Mouse (Mus musculus) limb, embryonic 15.5 days (tissue): ENCODE measurements at regions not wholly inside any gene's neighbourhood (a gene's known extent, or its start where the extent isn't known, plus 50 kb on each side); places are given as distances from the start of the nearest gene placed in this dataset.

ENCODE experiments used
- ATAC-seq: fragments of 200-750 bp; cut with Nextera tagmentation; 2 replicates; pipeline ENCODE4 v1.8.0; 2017; ENCODE audit warnings: low read depth, moderate TSS enrichment; ENCODE audit not compliant: insufficient number of reproducible peaks, low FRiP score, low TSS enrichment
- H3K27ac ChIP-seq: fragments of 300-500 bp; sonication (generic); 2 replicates; pipeline ENCODE4 v1.5.1; 2015; ENCODE audit warnings: moderate library complexity, mild to moderate bottlenecking, inconsistent platforms
- H3K27me3 ChIP-seq: fragments of 300-500 bp; sonication (generic); 2 replicates; pipeline ENCODE4 v1.6.1; 2015; ENCODE audit warnings: inconsistent platforms
- H3K36me3 ChIP-seq: fragments of 300-500 bp; sonication (generic); 2 replicates; pipeline ENCODE4 v1.6.1; 2015; ENCODE audit warnings: inconsistent platforms
- H3K4me1 ChIP-seq: fragments of 300-500 bp; sonication (generic); 2 replicates; pipeline ENCODE4 v1.6.1; 2015; ENCODE audit warnings: inconsistent platforms
- H3K4me2 ChIP-seq: fragments of 300-500 bp; sonication (generic); 2 replicates; pipeline ENCODE4 v1.6.1; 2015; ENCODE audit warnings: mild to moderate bottlenecking, inconsistent platforms
- H3K4me3 ChIP-seq: fragments of 300-500 bp; sonication (generic); 2 replicates; pipeline ENCODE4 v1.5.1; 2015; ENCODE audit warnings: mild to moderate bottlenecking, inconsistent platforms
- H3K9ac ChIP-seq: fragments of 300-500 bp; sonication (generic); 2 replicates; pipeline ENCODE4 v1.6.1; 2015; ENCODE audit warnings: inconsistent platforms
- H3K9me3 ChIP-seq: fragments of 300-500 bp; sonication (generic); 2 replicates; pipeline ENCODE4 v1.6.1; 2016; ENCODE audit warnings: inconsistent platforms
- WGBS: fragments of 180-500 bp; shearing (Covaris S2); methylation state at CpG from one replicate; pipeline ENCODE4 v1.1.7; 2015; 5-methylcytosine and 5-hydroxymethylcytosine counted together

DNA sequence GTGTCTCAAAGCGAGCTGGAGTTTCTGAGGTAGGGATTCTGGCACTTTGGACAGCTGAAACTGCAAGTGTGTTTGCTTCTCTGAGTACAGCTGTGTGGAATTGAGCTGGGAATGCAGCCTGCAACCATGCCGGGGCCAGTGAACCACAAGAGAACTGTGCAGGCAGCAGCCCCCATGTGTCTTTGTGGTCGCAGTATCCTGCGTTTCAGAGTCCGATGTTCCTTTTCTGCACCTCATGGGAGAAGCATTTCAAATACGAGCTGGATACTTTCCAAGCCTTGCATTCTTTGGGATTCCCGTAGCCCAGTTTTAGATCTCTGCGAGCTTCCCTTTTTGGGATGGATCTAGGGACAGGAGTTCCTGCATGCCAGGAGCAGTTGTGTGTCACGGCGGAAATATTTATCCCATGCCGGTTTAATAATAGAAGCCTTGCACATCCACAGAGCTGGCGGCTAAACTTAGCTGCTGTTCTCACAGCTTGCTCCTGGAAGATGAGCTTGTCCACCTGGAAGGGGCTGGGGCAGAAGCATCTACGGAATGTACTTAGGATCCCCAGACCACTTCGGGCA lies 233.3 kb downstream of the Gadd45g start:
- no peaks in the 10 kb centered on the region for H3K27me3 ChIP-seq
- H3K27ac ChIP-seq = peak overlapping the region; percentile 76
- WGBS = 27% methylated on average over 14 of the region's 14 CpGs
- H3K36me3 ChIP-seq = no peaks in the 10 kb centered on the region
- no peak overlapping the region for H3K4me3 ChIP-seq
- ATAC-seq = peak; percentile 72
- no peak overlapping the region for H3K9ac ChIP-seq
- no peak overlapping the region; the same call in 1 of the 2 replicates for H3K4me2 ChIP-seq
- H3K4me1 ChIP-seq = peaks cover 29% of the 10 kb centered on the region
- H3K9me3 ChIP-seq = no peaks in the 10 kb centered on the region

- ATAC-seq = no peak
- 77% methylated on average over 9 of the region's 9 CpGs for WGBS
These were observed 237.3 kb downstream of the Gadd45g start for GRCm38 (mm10) chr13:52083601-52084455.

GRCm38 (mm10) chr13:52085110-52085509 lies 238.6 kb downstream of the Gadd45g start:
- ATAC-seq = no peak
- Histone ChIP-seq H3K36me3 (no peaks in the 10 kb centered on the region), H3K27me3 (no peaks in the 10 kb centered on the region), H3K4me2 (no peak overlapping the region), H3K9ac (no peak overlapping the region), H3K4me1 (peaks cover 9% of the 10 kb centered on the region), H3K27ac (no peak overlapping the region), H3K4me3 (no peak overlapping the region), H3K9me3 (no peaks in the 10 kb centered on the region)
- WGBS = 42% methylated on average over 3 of the region's 3 CpGs

More at GRCm38 (mm10) chr13:52083601-52084455, 237.3 kb downstream of the Gadd45g start:
- peaks cover 21% of the 10 kb centered on the region for H3K4me1 ChIP-seq
- no peaks in the 10 kb centered on the region for H3K27me3 ChIP-seq
- H3K36me3 ChIP-seq = no peaks in the 10 kb centered on the region
- no peak overlapping the region for H3K4me2 ChIP-seq
- no peak overlapping the region for H3K27ac ChIP-seq
- H3K4me3 ChIP-seq = no peak overlapping the region
- H3K9ac ChIP-seq = no peak overlapping the region
- no peaks in the 10 kb centered on the region for H3K9me3 ChIP-seq

DNA sequence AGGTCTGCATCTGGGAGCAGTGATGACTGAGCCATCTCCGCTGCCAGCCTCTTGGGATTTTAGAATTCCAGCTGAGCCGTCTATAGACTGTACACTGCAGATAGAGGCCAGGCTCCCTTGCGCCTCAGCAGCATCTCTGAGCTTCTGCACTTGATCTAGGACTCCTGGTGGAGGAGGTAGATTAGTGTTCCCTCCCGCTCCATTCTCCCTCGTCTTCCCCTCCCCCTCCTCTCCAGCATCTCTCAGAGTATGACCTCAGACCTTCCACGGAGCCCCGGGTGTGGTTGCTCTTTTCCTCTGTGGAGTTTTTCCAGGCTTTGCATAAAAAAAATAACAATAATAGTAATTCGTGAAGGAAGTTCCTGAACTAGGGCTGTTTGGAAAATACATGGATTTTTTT lies 241.8 kb downstream of the Gadd45g start:
- H3K9me3 ChIP-seq = 0 out of 2 replicates have a peak, but pooled peaks cover under 1% of the 10 kb centered on the region
- H3K4me3 ChIP-seq = no peak overlapping the region
- no peak overlapping the region for H3K27ac ChIP-seq
- no peak for ATAC-seq
- WGBS = 43% methylated on average over 8 of the region's 8 CpGs
- no peaks in the 10 kb centered on the region for H3K27me3 ChIP-seq
- H3K9ac ChIP-seq = no peak overlapping the region
- no peaks in the 10 kb centered on the region for H3K36me3 ChIP-seq
- peaks cover 4% of the 10 kb centered on the region; the same call in 1 of the 2 replicates for H3K4me1 ChIP-seq
- no peak overlapping the region for H3K4me2 ChIP-seq

DNA sequence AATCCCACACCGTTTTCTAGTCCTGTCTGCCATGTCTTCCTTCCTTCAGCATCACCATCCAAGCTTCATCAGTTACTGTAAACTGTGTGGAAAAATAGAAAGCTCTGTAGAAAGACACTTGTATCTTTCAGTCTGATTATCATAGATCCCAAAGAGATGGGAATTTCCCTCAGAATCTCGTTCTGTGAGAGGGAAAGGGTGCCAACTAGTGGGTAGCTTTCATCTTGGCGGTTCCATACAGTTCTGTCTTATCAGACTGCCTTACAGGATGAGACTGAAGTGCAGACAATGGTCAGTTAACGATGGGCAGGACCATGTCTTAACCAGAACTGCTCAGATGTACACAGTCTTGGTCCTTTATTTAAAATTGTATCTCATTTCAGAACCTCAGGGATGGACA lies 243.9 kb downstream of the Gadd45g start:
- WGBS = 71% methylated on average over 4 of the region's 4 CpGs
- Histone ChIP-seq H3K9me3 (0 out of 2 replicates have a peak, but pooled peaks cover 3% of the 10 kb centered on the region), H3K4me3 (no peak overlapping the region), H3K4me1 (peaks cover 4% of the 10 kb centered on the region; the same call in 1 of the 2 replicates), H3K36me3 (no peaks in the 10 kb centered on the region), H3K27me3 (no peaks in the 10 kb centered on the region), H3K27ac (no peak overlapping the region), H3K4me2 (no peak overlapping the region), H3K9ac (no peak overlapping the region)
- ATAC-seq = no peak

GRCm38 (mm10) chr13:52094785-52095184 lies 248.3 kb downstream of the Gadd45g start:
- Histone ChIP-seq H3K9ac (no peak overlapping the region), H3K27ac (no peak overlapping the region), H3K4me2 (no peak overlapping the region), H3K27me3 (no peaks in the 10 kb centered on the region), H3K36me3 (no peaks in the 10 kb centered on the region), H3K9me3 (0 out of 2 replicates have a peak, but pooled peaks cover 3% of the 10 kb centered on the region), H3K4me3 (no peak overlapping the region), H3K4me1 (no peaks in the 10 kb centered on the region)
- WGBS = 73% methylated on average over 7 of the region's 7 CpGs
- no peak for ATAC-seq

DNA sequence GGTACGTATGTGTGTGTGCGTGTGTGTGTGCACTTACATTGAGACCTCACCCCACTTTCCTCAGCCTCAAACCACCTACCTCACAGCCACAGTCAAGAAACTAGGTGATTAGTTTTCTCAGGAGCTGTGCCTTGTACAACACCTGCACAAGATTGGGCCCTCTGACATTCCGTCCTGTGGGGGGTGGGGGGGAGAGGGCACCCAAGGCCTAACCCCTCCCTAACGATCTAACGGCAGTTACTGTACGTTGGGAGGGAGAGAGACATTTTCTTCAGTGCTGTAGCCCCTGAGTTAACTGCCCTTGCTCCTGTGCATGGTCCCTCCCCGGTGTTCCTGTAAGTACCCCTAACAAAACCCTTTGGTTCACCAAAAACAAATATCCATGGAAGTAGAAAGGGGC lies 250.0 kb downstream of the Gadd45g start:
- 58% methylated on average over 7 of the region's 7 CpGs for WGBS
- peaks cover 10% of the 10 kb centered on the region for H3K4me1 ChIP-seq
- no peaks in the 10 kb centered on the region for H3K27me3 ChIP-seq

GRCm38 (mm10) chr13:52105989-52106642 lies 259.6 kb downstream of the Gadd45g start:
- Histone ChIP-seq H3K9me3 (no peaks in the 10 kb centered on the region), H3K27ac (no peak overlapping the region), H3K4me2 (no peak overlapping the region), H3K27me3 (no peaks in the 10 kb centered on the region), H3K9ac (no peak overlapping the region), H3K4me1 (peaks cover 15% of the 10 kb centered on the region), H3K4me3 (no peak overlapping the region), H3K36me3 (no peaks in the 10 kb centered on the region)
- ATAC-seq = no peak
- WGBS = 31% methylated on average over 9 of the region's 9 CpGs

More for the DNA sequence above, 250.0 kb downstream of the Gadd45g start:
- Histone ChIP-seq H3K9ac (no peak overlapping the region), H3K36me3 (no peaks in the 10 kb centered on the region), H3K4me2 (no peak overlapping the region), H3K27ac (no peak overlapping the region), H3K4me3 (no peak overlapping the region), H3K9me3 (0 out of 2 replicates have a peak, but pooled peaks cover 3% of the 10 kb centered on the region)
- ATAC-seq = no peak

DNA sequence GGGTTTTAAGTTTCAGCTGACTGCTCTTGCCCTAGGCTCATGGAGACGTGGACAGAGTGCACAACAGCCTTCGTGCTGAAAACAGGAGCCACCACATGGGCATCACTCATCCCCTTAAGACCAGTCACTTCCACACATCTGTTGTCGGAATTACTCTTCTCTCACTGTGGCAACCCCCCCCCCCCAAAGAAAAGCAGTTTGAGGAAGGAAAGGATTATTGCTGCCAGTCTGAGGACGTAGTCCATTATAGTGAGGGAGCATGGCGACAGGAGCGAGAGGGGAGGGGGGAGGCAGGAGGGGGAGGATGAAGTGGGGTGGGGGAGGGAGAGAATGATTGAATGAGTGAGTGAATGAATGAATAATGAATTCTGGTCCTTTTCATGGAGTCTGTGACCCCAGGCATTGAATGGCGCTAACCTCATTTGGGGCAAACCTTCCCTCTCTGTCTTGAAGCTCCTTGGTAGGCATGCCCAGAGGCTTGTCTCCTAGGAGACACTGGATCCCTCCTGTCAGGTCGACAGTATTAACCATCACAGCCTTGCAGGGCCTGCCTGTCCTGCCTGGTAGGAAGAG lies 262.0 kb downstream of the Gadd45g start:
- no peak overlapping the region for H3K27ac ChIP-seq

DNA sequence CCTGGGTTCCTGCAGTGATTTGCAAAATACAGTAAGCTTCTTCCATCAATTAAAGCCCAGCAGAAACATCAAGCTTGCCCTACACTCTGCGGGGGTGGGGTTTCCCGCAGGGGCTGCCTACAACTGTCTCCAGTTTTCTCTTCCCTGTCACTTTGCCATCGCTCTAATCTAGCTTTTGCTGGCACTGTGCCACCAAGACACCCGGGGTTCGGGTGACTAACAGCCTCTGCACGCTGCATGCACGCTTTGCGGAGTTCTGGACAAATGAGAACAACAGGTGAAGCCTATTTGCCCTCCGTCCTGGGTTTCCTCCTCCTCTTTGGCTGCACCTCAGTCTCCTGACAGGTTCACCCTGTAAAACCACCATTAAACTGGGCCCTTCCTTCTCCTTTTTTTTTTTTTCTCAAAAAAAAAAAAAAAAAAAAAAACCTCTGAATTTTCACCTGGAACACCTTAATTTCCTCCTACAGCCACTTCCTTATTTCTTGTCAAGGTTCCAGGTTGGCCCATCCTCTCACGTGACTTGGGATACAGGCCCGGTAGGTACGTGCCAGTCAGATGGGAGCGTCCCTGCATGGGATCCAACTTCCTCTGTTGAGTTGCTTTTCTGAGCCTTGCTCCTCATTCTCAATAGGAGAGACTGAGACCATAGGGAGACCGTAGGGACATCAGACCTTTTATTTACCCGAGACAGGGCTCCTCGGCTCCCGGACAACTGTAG lies 262.7 kb downstream of the Gadd45g start:
- peaks cover 23% of the 10 kb centered on the region for H3K4me1 ChIP-seq
- H3K4me3 ChIP-seq = no peak overlapping the region
- WGBS = 63% methylated on average over 17 of the region's 17 CpGs
- H3K9me3 ChIP-seq = no peaks in the 10 kb centered on the region
- no peak overlapping the region for H3K4me2 ChIP-seq
- H3K9ac ChIP-seq = no peak overlapping the region
- no peaks in the 10 kb centered on the region for H3K27me3 ChIP-seq
- no peak for ATAC-seq
- H3K36me3 ChIP-seq = no peaks in the 10 kb centered on the region
- no peak overlapping the region; the same call in 1 of the 2 replicates for H3K27ac ChIP-seq

More for the DNA sequence above, 262.0 kb downstream of the Gadd45g start:
- H3K4me2 ChIP-seq = no peak overlapping the region
- no peak for ATAC-seq
- peaks cover 20% of the 10 kb centered on the region for H3K4me1 ChIP-seq
- no peak overlapping the region for H3K4me3 ChIP-seq
- WGBS = 48% methylated on average over 8 of the region's 8 CpGs
- no peaks in the 10 kb centered on the region for H3K27me3 ChIP-seq
- no peaks in the 10 kb centered on the region for H3K9me3 ChIP-seq
- H3K36me3 ChIP-seq = no peaks in the 10 kb centered on the region
- H3K9ac ChIP-seq = no peak overlapping the region

- Histone ChIP-seq H3K4me2 (no peak overlapping the region), H3K27me3 (no peaks in the 10 kb centered on the region), H3K9me3 (no peaks in the 10 kb centered on the region), H3K36me3 (no peaks in the 10 kb centered on the region), H3K27ac (no peak overlapping the region; the same call in 1 of the 2 replicates), H3K9ac (no peak overlapping the region), H3K4me1 (peaks cover 23% of the 10 kb centered on the region), H3K4me3 (no peak overlapping the region)
- WGBS = 30% methylated on average over 9 of the region's 9 CpGs
- no peak for ATAC-seq
These were observed 264.3 kb downstream of the Gadd45g start for GRCm38 (mm10) chr13:52110750-52111149.
